Mouse (Mus musculus) kidney, embryonic 15.5 days (tissue): ENCODE data around the gene Stard3nl. TPM values are rescaled to one million over a fixed set of nuclear protein-coding genes. Genes with fewer than 3 reads are reported as not detected.
"Not testable (repeated sequence)": the region's sequence is repeated elsewhere in the genome, so short reads cannot be mapped to it uniquely, and the experiment has no call there.

Experiments
- ATAC-seq: fragments of 200-750 bp; cut with Nextera tagmentation; replicated peaks from 2 replicates; pipeline ENCODE4 v1.8.0; 2017; ENCODE audit warnings: moderate TSS enrichment; ENCODE audit not compliant: low FRiP score
- H3K27ac ChIP-seq: fragments of 300-500 bp; sonication (generic); 2 replicates; pipeline ENCODE4 v1.5.1; 2015; ENCODE audit warnings: mild to moderate bottlenecking, inconsistent platforms
- H3K27me3 ChIP-seq: fragments of 300-500 bp; sonication (generic); 2 replicates; pipeline ENCODE4 v1.6.1; 2015; ENCODE audit warnings: inconsistent platforms
- H3K36me3 ChIP-seq: fragments of 300-500 bp; sonication (generic); 2 replicates; pipeline ENCODE4 v1.6.1; 2015; ENCODE audit warnings: inconsistent platforms
- H3K4me1 ChIP-seq: fragments of 300-500 bp; sonication (generic); 2 replicates; pipeline ENCODE4 v1.6.1; 2015; ENCODE audit warnings: inconsistent platforms
- H3K4me2 ChIP-seq: fragments of 300-500 bp; sonication (generic); 2 replicates; pipeline ENCODE4 v1.6.1; 2015; ENCODE audit warnings: moderate library complexity, mild to moderate bottlenecking, inconsistent platforms
- H3K4me3 ChIP-seq: fragments of 300-500 bp; sonication (generic); replicated peaks from 2 replicates; pipeline ENCODE4 v1.5.1; 2015; ENCODE audit warnings: mild to moderate bottlenecking, inconsistent platforms
- H3K9ac ChIP-seq: fragments of 300-500 bp; sonication (generic); 2 replicates; pipeline ENCODE4 v1.6.1; 2015; ENCODE audit warnings: mild to moderate bottlenecking, inconsistent platforms
- H3K9me3 ChIP-seq: fragments of 300-500 bp; sonication (generic); replicated peaks from 2 replicates; pipeline ENCODE4 v1.6.1; 2016; ENCODE audit warnings: inconsistent platforms
- WGBS: fragments of 180-500 bp; shearing (Covaris S2); methylation state at CpG from one replicate; pipeline ENCODE4 v1.1.7; 2015; ENCODE audit warnings: mixed read lengths; 5-methylcytosine and 5-hydroxymethylcytosine counted together
- polyA plus RNA-seq: library from polyadenylated mRNA; unstranded; fragments of >200 nt; fragmentation: Nextera tagmentation; extraction: Ambion mirVana; gene quantifications from 2 replicates; pipeline ENCODE4 v1.2.1, GENCODE M21; 2015

Gene Stard3nl
- polyA plus RNA-seq, 1 experiment from 2014 or later = 112 TPM

- ATAC-seq = not testable (repeated sequence)
- 92% methylated on average over 1 of the region's 1 CpGs for WGBS
These were observed 59.3 kb downstream of the Stard3nl start for GRCm38 (mm10) chr13:19336310-19336709.

More at GRCm38 (mm10) chr13:19336310-19336709, 59.3 kb downstream of the Stard3nl start:
- not testable (repeated sequence) for H3K27ac ChIP-seq, H3K27me3 ChIP-seq, H3K4me1 ChIP-seq, H3K9me3 ChIP-seq, H3K36me3 ChIP-seq, H3K4me2 ChIP-seq, H3K4me3 ChIP-seq, H3K9ac ChIP-seq

Other genes with a start within 250 kb of the Stard3nl start
- gene Epdr1, start 224.1 kb upstream of the Stard3nl start, polyA plus RNA-seq = 24.7 and 25.3 TPM in 2 replicates
- gene Sfrp4, start 227.3 kb upstream of the Stard3nl start, polyA plus RNA-seq = 4.1 and 6.4 TPM in 2 replicates